Mouse (Mus musculus) WW6 (cell line): ENCODE results near the gene Enpep.

Experiments used
- DNase-seq: peaks from one replicate; pipeline ENCODE4 v3.0.0-alpha.2; 2013; ENCODE audit warnings: low read depth, low spot score

Enpep gene

GRCm38 (mm10) chr3:129238664-129239258, 93.8 kb downstream of the Enpep start:
- DNase-seq: no peak

GRCm38 (mm10) chr3:129238010-129238409, 94.5 kb downstream of the Enpep start:
- no peak for DNase-seq

- DNase-seq: no peak
Observed at GRCm38 (mm10) chr3:129227331-129227730, 105.2 kb downstream of the Enpep start.

- DNase-seq: no peak
Observed at GRCm38 (mm10) chr3:129226681-129227080, 105.8 kb downstream of the Enpep start.

GRCm38 (mm10) chr3:129225577-129226289, 106.8 kb downstream of the Enpep start:
- DNase-seq: no peak

GRCm38 (mm10) chr3:129224806-129225576, 107.5 kb downstream of the Enpep start:
- no peak for DNase-seq

- no peak for DNase-seq
Observed at GRCm38 (mm10) chr3:129223964-129224805, 108.3 kb downstream of the Enpep start.

- no peak for DNase-seq
Observed at GRCm38 (mm10) chr3:129223401-129223800, 109.1 kb downstream of the Enpep start.

GRCm38 (mm10) chr3:129222448-129223290, 109.9 kb downstream of the Enpep start:
- no peak for DNase-seq

GRCm38 (mm10) chr3:129221380-129222260, 110.9 kb downstream of the Enpep start:
- DNase-seq: no peak

- DNase-seq: no peak
Observed at GRCm38 (mm10) chr3:129220681-129221379, 111.7 kb downstream of the Enpep start.

GRCm38 (mm10) chr3:129220086-129220670, 112.3 kb downstream of the Enpep start:
- no peak for DNase-seq
